Mouse (Mus musculus) bone marrow macrophage, adult 2 months (primary cell): Measurements from ENCODE around the gene Ift46.

Experiments
- CTCF ChIP-seq: IDR thresholded peaks from 2 replicates; pipeline ENCODE4 v1.5.1; 2012; ENCODE audit warnings: low read depth, mild to moderate bottlenecking, low read length, moderate library complexity
- POLR2A ChIP-seq: IDR thresholded peaks from 2 replicates; pipeline ENCODE4 v1.6.1; 2012; ENCODE audit warnings: mild to moderate bottlenecking, low read depth, low read length, borderline replicate concordance

DNA sequence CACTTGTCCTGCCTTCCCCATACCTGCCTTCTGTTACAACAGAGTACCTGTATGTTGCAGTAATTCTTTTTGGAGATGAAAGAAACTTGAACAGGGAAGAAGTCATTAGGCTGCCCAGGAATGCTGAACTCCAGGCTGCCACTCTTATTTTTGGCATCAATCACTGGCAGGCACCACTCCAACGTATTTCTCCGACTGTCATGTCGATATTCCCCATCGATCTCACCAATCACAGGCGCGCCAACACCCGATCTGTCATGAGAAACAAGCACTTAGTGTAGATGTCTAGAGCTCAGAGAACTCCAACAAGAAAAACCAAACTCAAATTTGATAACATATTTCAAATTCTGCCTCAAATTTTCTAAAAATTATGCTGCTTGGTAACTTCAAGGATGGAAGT, 22.3 kb upstream of the Ift46 start:
- TF ChIP-seq POLR2A (no peak), CTCF (no peak)
